Mouse (Mus musculus): Measurements from ENCODE around the gene Chtf18.

Chtf18 gene

GRCm38 (mm10) chr17:25735246-25735645 lies 8.0 kb upstream of the Chtf18 start:
- no peak for DNase-seq (ENCODE audit: extremely low spot score)

DNA sequence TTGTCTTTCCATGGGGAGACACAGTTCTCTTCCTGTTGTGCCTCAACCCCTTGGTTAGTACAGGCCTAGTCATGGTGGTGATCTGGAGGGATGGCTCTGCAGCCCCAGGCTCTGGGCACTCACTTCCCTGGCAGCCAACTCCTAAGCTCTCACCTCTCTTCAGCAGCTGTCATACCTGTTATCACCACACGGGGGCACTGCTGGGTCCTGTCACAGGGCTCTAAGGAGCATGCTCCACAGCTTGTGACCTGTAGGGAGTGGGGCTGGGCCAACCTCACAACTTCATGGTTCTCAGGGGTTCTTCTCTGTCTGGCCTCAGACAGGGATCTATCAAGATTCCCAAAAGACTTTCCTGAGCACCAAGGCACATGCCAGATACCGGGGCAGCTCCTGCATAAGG lies 4.9 kb upstream of the Chtf18 start:
- DNase-seq (ENCODE audit: extremely low spot score): peak; percentile 88

- no peak for DNase-seq (ENCODE audit: extremely low spot score)
Measured at GRCm38 (mm10) chr17:25728009-25728270, 721 bp upstream of the Chtf18 start.

DNA sequence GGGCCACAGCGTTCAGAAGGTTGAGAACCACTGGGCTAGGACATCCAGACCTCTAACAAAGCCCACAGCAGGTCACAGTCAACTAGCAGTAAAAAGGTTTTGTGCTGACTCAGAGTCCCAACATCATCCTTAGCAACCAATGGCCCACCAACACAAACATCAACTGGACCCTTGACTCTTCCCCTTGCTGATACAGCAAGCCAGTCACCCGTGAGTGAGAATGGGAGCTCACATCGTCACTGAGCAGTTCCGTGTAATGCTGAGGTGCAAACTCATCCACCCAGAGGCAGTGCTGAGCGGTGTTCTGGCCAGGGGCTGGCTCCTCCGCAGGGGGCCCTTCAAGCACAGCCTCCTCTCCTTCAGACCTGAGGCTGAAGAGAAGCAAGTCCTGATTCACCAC lies 2.0 kb downstream of the Chtf18 start:
- no peak for DNase-seq (ENCODE audit: extremely low spot score)

DNA sequence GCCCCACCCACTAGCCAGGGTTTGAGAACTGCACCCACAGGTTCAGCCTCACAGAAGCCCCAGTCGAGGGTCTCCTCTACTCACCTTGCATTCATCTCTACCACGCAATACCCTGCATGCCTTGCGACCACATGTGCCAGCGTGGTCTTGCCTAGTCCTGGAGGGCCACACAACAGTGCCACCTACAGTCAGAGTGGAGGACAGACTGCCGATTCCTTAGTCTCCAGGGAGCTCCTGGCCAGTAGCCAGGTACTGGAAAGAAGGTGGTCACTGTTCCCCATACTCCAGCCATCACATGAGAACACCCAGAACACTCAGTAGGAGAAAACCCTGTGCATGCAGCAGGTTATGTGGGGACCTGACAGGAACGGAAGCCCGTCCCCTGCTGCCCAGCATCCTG lies 3.3 kb downstream of the Chtf18 start:
- no peak for DNase-seq (ENCODE audit: extremely low spot score)

DNA sequence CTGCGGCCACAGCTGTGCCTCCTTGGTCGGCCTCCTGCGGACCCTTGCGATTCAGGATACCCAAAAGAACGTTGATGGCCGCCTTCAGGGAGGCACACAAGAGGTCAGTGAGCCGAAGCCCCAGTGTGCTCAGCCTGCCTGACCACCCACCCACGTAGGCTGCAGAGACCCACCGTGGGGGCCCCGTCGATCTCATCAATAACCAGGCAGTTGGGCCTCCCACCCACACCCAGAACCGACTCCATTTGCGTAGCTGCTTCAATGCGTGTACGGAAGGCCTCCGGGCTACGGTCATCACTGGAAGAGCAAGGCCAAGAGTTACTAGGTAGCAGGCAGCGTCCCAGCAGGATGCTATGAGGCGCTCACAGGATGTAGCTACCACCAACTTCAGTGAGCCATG lies 3.7 kb downstream of the Chtf18 start:
- DNase-seq (ENCODE audit: extremely low spot score): no peak

DNA sequence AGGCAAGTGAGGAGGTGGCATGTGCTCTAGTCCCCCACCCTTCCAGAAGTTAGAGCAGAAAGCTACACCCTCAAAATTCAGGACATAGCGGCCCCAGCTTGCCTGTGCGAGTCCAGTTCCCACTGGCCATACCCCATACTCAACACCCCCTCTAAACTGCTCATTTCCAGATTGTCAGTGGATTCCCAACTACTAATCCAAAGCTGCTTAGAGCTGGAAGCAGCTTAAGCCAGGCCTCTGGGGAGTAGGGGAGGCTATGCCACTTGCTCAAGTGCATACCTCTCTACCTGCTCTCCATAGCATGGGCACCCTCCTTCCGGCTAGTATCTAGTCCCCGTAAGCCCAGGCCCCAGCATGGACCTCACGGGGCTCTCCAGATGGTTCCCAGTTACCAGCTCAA lies 5.7 kb downstream of the Chtf18 start:
- no peak for DNase-seq (ENCODE audit: extremely low spot score)

DNA sequence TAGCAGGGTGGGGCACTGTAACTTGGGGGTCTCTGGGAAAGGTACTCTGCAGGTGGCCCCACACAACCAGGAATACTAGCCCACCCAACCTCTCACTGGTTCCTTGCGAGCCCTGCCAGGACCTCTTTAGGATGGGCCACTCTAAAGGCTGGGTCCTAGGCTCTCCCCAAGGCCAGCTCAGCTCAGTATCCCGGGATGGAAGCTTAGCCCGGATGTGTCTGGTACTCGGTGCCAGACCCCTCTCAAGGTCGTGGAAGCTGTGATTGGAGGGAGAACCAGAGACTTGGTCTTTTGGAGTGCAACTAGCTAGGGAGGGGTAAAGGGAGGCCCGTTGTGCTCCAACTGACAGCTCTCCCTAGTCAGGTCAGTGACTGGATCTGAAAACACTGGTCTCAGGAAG lies 9.5 kb downstream of the Chtf18 start:
- DNase-seq (ENCODE audit: extremely low spot score): no peak

DNA sequence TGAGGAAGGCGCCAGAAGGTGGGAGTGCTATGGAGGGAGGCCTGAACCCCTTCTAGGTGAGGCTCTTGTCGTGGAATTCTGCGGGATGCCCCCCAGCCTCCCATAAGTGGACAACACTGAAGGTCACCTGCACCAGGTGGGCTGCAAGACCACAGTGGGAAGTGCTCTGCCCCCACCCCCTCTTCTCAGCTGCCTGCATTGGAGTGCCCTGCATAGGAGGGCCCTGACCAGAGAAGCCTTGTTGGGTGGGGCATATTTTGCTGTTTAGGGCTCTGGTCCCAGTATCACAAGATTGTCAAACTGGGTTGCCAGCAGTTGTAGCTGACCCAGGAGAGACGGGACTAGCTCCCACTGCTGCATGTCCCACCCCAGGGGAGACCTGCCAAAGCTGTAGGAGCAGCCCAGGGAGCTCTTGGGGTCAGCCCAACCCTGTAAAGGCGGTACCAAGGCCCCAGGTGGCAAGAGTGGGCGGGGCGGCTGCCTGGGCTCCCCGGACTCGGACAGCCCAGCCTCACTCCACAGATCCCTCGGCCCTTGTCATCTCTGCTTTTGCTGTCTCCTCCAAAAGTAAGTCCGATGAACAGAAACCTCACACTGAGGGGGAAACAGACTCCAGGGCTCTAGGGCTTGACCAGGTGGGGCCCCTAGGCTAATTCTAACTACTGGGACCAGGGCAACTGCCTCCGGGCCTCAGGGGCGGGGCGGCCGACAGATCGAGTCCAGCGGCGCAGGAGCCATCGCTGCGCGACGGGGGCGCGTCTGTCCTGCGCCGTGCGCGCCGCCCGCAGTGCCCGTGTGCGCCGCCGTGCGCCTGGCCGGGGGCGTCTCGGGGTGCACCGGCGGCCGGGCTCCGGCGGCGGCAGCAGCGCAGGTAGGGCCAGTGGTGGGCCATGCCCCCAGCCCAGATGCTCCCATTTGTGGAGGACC lies 10.2 kb downstream of the Chtf18 start, which contains the start of gene Gng13:
TSS of gene Gng13 (plus strand) at position 461 of the 927 bp plus-strand sequence.
- DNase-seq (ENCODE audit: extremely low spot score): peak; percentile 53

- DNase-seq (ENCODE audit: extremely low spot score): no peak
Measured at GRCm38 (mm10) chr17:25716130-25716529, 11.1 kb downstream of the Chtf18 start.

DNA sequence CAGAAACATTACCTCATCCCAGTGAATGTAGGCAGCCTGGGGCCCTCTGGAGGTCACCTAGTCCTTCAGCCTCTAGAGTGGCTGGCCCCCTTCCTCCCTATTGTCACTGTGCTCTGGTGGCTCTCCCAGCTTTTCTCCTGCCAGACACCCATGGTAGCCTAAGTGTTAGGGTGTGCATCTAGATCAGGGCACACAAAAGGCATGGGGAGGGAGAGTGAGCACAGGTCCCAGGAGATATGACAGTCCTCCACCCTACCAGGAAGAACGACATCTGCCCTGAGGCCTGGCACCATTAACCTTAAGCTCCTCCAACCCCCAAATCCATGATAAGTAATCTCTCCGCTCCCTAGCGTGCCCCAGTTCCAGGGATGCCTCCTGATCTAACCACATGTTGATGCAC lies 11.6 kb downstream of the Chtf18 start:
- no peak for DNase-seq (ENCODE audit: extremely low spot score)

DNA sequence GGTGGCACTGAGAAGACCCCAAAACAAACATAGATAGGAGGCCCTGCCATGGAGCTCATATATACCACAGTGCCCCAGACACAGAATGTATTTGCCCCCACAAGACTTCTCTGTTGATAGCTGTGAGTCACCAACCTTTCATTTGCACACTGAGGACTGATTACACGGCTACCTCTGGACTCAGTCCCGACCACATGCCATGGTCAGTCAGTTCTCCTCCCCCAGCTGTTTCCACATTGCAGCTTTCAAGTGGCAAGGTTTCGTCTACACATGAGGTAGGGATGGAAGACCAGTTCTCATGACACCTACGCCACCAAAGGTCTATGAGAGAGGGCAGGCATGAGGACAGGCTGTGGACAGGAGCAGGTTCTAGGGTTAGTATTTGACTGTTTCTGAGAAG lies 16.1 kb downstream of the Chtf18 start:
- no peak for DNase-seq (ENCODE audit: extremely low spot score)

- DNase-seq (ENCODE audit: extremely low spot score): no peak
Measured at GRCm38 (mm10) chr17:25709994-25710393, 17.2 kb downstream of the Chtf18 start.

GRCm38 (mm10) chr17:25700863-25701496 lies 26.2 kb downstream of the Chtf18 start:
- no peak for DNase-seq (ENCODE audit: extremely low spot score)

GRCm38 (mm10) chr17:25698446-25698845 lies 28.8 kb downstream of the Chtf18 start:
- peak; percentile 83 for DNase-seq (ENCODE audit: extremely low spot score)

GRCm38 (mm10) chr17:25696263-25696662 lies 31.0 kb downstream of the Chtf18 start:
- DNase-seq (ENCODE audit: extremely low spot score): no peak

GRCm38 (mm10) chr17:25688922-25689321 lies 38.3 kb downstream of the Chtf18 start:
- no peak for DNase-seq (ENCODE audit: extremely low spot score)

GRCm38 (mm10) chr17:25686323-25686722 lies 40.9 kb downstream of the Chtf18 start:
- DNase-seq (ENCODE audit: extremely low spot score): no peak

DNA sequence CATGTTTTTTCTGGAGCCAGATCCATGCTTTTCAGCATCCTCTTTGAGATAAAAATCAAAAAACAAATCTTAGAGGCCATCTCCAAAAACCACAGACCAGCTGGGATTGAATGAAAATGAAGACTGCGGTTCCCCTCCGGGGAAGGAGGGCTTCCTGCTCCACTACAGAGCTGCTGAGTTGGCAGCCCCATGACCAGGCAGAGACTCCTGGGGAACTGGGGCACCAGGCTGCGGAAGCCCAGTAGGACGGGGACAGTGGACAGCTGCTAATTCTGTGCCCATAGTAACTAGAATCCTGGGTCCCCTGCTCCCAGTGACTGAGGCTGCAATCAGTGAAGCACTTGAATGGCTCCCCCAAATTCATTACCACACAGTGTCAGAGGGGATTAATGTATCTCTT lies 45.6 kb downstream of the Chtf18 start:
- no peak for DNase-seq (ENCODE audit: extremely low spot score)

DNA sequence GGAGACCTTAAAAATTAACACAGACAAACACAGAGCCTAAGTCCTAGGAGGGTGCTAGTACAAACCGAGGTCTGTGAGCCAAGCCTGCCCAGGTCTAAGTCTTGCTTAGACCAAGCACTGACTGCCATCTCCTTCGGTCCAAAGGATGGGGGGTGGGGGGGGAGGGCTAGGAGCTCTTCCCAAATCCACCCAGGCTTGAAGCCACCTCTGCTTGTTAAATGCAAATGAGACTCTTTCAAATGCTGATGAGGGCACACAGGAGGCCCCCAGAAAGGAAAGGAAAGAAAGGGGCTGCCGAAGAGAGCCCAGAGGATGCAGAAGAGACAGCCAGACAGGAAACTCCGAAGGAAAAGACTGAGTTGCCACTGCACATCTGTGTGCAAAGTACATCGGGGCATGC lies 47.4 kb downstream of the Chtf18 start:
- no peak for DNase-seq (ENCODE audit: extremely low spot score)

GRCm38 (mm10) chr17:25677969-25678368 lies 49.2 kb downstream of the Chtf18 start:
- no peak for DNase-seq (ENCODE audit: extremely low spot score)

- no peak for DNase-seq (ENCODE audit: extremely low spot score)
Measured at GRCm38 (mm10) chr17:25672982-25673381, 54.2 kb downstream of the Chtf18 start.

Measured in embryo, embryonic 9.5 days (tissue).